Mouse (Mus musculus) stomach, postnatal 0 days (tissue): ENCODE measurements at regions not wholly inside any gene's neighbourhood (a gene's known extent, or its start where the extent isn't known, plus 50 kb on each side); places are given as distances from the start of the nearest gene placed in this dataset.

ENCODE experiments used
- CTCF ChIP-seq: IDR thresholded peaks from 2 replicates; pipeline ENCODE4 v1.5.1; 2016; ENCODE audit warnings: antibody characterized with exemption, low read depth, mild to moderate bottlenecking, moderate library complexity
- EP300 ChIP-seq: optimal IDR thresholded peaks from 2 replicates; pipeline ENCODE3; 2016; ENCODE audit warnings: antibody characterized with exemption

GRCm38 (mm10) chr5:120262715-120263273 lies 146.5 kb downstream of the Rbm19 start:
- no peak for TF ChIP-seq CTCF
- TF ChIP-seq EP300: no peak
